Mouse (Mus musculus): ENCODE results near the gene Rab13.

GRCm38 (mm10) chr3:90222941-90223340 is 9.4 kb downstream of the Rab13 start:
- TF ChIP-seq POLR2A (IDR thresholded peaks at IDR 0.05; ENCODE audit: insufficient read length, low read depth) (no peak), CEBPB (IDR thresholded peaks at IDR 0.05; ENCODE audit: insufficient read depth, poor library complexity, severe bottlenecking) (no peak), E2F4 (IDR thresholded peaks at IDR 0.05; ENCODE audit: insufficient read depth) (no peak), POLR2AphosphoS2 (IDR thresholded peaks at IDR 0.05; ENCODE audit: insufficient read length, low read depth) (no peak), TCF12 (IDR thresholded peaks at IDR 0.05; ENCODE audit: insufficient read depth, poor library complexity, severe bottlenecking) (no peak), MYOD1 (IDR thresholded peaks at IDR 0.05; ENCODE audit: control insufficient read depth in 1 of 3, insufficient read length in 2 of 3, low read depth in 2 of 3) (no peak), USF1 (IDR thresholded peaks at IDR 0.05; ENCODE audit: low read depth) (no peak), MAX (IDR thresholded peaks at IDR 0.05; ENCODE audit: low read depth) (no peak), MYOG (IDR thresholded peaks at IDR 0.05; ENCODE audit: control insufficient read depth in 1 of 3, insufficient read depth in 1 of 3, insufficient read length in 2 of 3, low read depth in 2 of 3) (no peak)

All from myocyte (in vitro differentiated cells).